Mouse (Mus musculus): ENCODE measurements around the gene Ints1. TPM values are rescaled to one million over a fixed set of nuclear protein-coding genes. Genes with fewer than 3 reads are reported as not detected.

Ints1 gene
- total RNA-seq, 1 experiment, result 164 TPM

DNA sequence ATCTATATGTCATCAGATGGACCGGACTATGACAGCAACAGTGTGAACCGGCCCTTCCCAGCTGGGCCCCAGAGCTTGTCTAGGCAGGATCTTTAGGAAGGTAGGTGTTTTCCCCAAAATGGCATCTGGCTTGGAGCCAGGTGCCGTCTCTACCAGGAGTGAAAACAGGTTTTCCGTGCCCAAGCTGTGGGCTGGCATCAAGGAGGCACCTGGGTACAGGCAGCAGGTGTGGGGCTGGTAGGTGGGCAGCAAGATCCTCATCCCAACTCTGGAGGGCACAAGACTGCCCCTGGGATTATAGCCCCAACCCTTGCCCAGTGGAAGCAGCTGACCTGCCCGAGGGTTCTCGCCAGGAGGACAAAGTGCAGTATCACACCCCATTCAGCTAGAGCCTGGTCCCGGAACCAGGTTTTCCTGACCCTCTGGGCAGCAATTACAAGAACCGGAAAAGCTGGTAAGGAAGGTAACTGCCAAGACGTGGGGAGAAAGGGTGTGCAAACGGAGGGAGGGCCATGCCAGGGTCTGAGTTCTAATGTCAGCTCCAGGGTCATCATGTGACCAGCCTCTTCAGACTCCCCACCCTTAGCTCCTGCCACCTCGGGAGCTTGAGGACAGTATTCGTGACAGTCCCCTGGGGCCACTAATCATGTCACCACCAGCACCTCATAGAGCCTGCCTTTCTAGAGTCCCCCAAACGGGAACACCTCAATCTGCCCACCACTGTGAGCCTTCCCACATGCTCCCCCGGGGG is 37.5 kb downstream of the Ints1 start:
- Histone ChIP-seq H3K27ac (ENCODE audit: insufficient read depth, low read depth, low read length, poor library complexity, severe bottlenecking) (no peak overlapping the region), H3K9ac (ENCODE audit: insufficient read depth, low read depth, low read length, poor library complexity, severe bottlenecking) (no peak overlapping the region), H3K4me1 (ENCODE audit: control insufficient read depth in 2 of 2, insufficient read depth in 2 of 2, low read length in 2 of 2, poor library complexity in 1 of 2) (peaks cover 0 to 5% of the 10 kb centered on the region in 2 experiments; a peak in 2 of 4 replicates), H3K36me3 (ENCODE audit: control insufficient read depth, insufficient read depth, low read length, poor library complexity, severe bottlenecking) (no peaks in the 10 kb centered on the region), H3K4me3 (ENCODE audit: insufficient read depth in 1 of 2, low read depth in 1 of 2, low read length in 2 of 2, poor library complexity in 1 of 2, severe bottlenecking in 1 of 2) (no peak overlapping the region), H3K9me3 (ENCODE audit: control insufficient read depth, insufficient read depth, low read depth, low read length) (no peaks in the 10 kb centered on the region)
- in situ Hi-C loops (cut with MboI; ENCODE audit: low sequenced_read_pairs in 2 of 2, unreplicated experiment in 2 of 2), result no loop called here
- no peak for DNase-seq (ENCODE audit: low read depth, low spot score)
- TF ChIP-seq ZC3H11A (IDR thresholded peaks at IDR 0.05; ENCODE audit: borderline replicate concordance, low read depth, low read length) (no peak), MAFK (IDR thresholded peaks at IDR 0.05; ENCODE audit: insufficient read depth, low read depth, low read length) (no peak), CHD2 (IDR thresholded peaks at IDR 0.05; ENCODE audit: low read depth, low read length) (no peak), ZNF384 (IDR thresholded peaks at IDR 0.05; ENCODE audit: low read depth, low read length) (no peak), HCFC1 (IDR thresholded peaks at IDR 0.05; ENCODE audit: borderline replicate concordance, insufficient read depth, low read length) (no peak)

DNA sequence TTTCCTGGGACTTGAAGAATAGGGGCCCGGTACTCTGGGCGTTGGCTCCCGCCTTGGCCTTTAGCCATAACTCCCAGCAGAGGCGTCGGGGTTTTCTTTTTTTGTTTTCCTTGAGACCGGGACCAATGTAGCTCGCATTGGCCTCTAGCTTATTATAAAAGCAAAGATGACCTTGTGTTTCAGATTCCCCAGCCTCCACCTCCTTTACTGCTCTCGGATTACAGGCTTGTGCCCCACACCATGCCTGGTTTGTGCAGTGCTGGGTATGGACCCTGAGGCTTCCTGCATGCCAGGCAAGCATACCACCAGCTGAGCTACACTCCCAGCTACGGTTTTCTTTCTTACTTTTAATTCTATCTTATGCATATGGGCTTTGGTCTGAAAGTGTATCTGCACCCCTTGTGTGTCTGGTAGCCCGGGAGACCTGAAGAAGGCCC is 39.0 kb downstream of the Ints1 start:
- H3K9ac ChIP-seq (ENCODE audit: insufficient read depth, low read depth, low read length, poor library complexity, severe bottlenecking), result no peak overlapping the region
- in situ Hi-C loops (cut with MboI; ENCODE audit: low sequenced_read_pairs in 2 of 2, unreplicated experiment in 2 of 2), result no loop called here
- H3K4me1 ChIP-seq (ENCODE audit: control insufficient read depth in 2 of 2, insufficient read depth in 2 of 2, low read length in 2 of 2, poor library complexity in 1 of 2), result peaks cover 0 to 5% of the 10 kb centered on the region in 2 experiments; a peak in 2 of 4 replicates
- H3K9me3 ChIP-seq (ENCODE audit: control insufficient read depth, insufficient read depth, low read depth, low read length), result no peaks in the 10 kb centered on the region
- H3K27ac ChIP-seq (ENCODE audit: insufficient read depth, low read depth, low read length, poor library complexity, severe bottlenecking), result no peak overlapping the region
- H3K36me3 ChIP-seq (ENCODE audit: control insufficient read depth, insufficient read depth, low read length, poor library complexity, severe bottlenecking), result no peaks in the 10 kb centered on the region
- TF ChIP-seq ZC3H11A (IDR thresholded peaks at IDR 0.05; ENCODE audit: borderline replicate concordance, low read depth, low read length) (no peak), CHD2 (IDR thresholded peaks at IDR 0.05; ENCODE audit: low read depth, low read length) (no peak), MAFK (IDR thresholded peaks at IDR 0.05; ENCODE audit: insufficient read depth, low read depth, low read length) (no peak)
- no peak for DNase-seq (ENCODE audit: low read depth, low spot score)
- no peak overlapping the region; a peak in 1 of 4 replicates for H3K4me3 ChIP-seq (ENCODE audit: insufficient read depth in 1 of 2, low read depth in 1 of 2, low read length in 2 of 2, poor library complexity in 1 of 2, severe bottlenecking in 1 of 2)

DNA sequence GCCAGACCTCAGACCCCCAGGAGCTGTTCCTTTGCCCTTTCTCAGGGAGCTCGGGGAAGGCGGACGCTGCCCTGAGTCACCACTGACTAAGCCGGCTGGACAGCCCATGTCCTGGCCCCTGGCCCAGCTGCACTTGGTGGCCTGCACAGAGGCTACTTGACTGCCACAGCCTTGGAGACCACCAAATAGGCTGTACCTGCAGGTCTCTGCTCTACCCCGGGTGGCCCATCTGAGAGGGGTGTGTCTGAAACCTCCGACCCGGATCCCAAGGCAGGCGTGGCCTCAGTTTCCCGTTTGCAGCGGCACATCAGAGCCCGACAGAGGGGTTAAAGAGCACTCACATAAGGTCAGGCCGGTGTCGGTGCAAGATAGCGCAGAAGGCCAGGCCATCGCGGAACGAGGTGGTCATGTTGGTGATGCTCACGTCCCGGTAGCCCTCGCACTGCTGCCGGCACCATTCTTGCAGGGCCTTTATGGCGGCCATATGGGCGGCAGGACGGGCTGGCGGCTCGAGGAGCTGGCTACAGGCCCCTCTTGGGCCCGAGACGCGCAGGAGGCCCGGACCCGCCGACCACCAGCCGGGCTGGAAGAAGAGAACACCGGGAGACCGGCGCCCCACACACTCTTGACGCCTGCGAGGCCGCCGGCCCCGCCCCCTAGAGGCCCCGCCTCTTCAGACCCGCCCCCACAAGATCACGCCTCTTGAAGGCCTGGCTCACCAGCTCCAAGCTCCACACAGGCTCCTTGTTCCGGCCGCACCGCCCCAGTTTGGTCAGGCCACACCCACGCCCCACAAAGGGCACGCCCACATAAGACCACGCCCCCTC is 39.6 kb downstream of the Ints1 start, which contains the start of gene Micall2:
Gene Micall2, minus strand, starts transcription at position 660 of the 827 bp plus-strand sequence.
- H3K4me1 ChIP-seq (ENCODE audit: control insufficient read depth in 2 of 2, insufficient read depth in 2 of 2, low read length in 2 of 2, poor library complexity in 1 of 2), result peaks cover 0 to 5% of the 10 kb centered on the region in 2 experiments; a peak in 2 of 4 replicates
- TF ChIP-seq HCFC1 (IDR thresholded peaks at IDR 0.05; ENCODE audit: borderline replicate concordance, insufficient read depth, low read length) (no peak), ZC3H11A (IDR thresholded peaks at IDR 0.05; ENCODE audit: borderline replicate concordance, low read depth, low read length) (no peak), MAFK (IDR thresholded peaks at IDR 0.05; ENCODE audit: insufficient read depth, low read depth, low read length) (no peak)
- H3K36me3 ChIP-seq (ENCODE audit: control insufficient read depth, insufficient read depth, low read length, poor library complexity, severe bottlenecking), result no peaks in the 10 kb centered on the region
- in situ Hi-C loops (cut with MboI; ENCODE audit: low sequenced_read_pairs in 2 of 2, unreplicated experiment in 2 of 2), result no loop called here
- no peak within 1 kb of the TSS for H3K27ac ChIP-seq (ENCODE audit: insufficient read depth, low read depth, low read length, poor library complexity, severe bottlenecking)
- H3K9ac ChIP-seq (ENCODE audit: insufficient read depth, low read depth, low read length, poor library complexity, severe bottlenecking), result 0 out of 2 replicates have a peak within 1 kb of the TSS, but pooled peaks have one; percentile 1
- H3K4me3 ChIP-seq (ENCODE audit: insufficient read depth in 1 of 2, low read depth in 1 of 2, low read length in 2 of 2, poor library complexity in 1 of 2, severe bottlenecking in 1 of 2), result peak within 1 kb of the TSS; percentile 33 to 62
- DNase-seq (ENCODE audit: low read depth, low spot score), result peak; percentile 95
- H3K9me3 ChIP-seq (ENCODE audit: control insufficient read depth, insufficient read depth, low read depth, low read length), result no peaks in the 10 kb centered on the region

DNA sequence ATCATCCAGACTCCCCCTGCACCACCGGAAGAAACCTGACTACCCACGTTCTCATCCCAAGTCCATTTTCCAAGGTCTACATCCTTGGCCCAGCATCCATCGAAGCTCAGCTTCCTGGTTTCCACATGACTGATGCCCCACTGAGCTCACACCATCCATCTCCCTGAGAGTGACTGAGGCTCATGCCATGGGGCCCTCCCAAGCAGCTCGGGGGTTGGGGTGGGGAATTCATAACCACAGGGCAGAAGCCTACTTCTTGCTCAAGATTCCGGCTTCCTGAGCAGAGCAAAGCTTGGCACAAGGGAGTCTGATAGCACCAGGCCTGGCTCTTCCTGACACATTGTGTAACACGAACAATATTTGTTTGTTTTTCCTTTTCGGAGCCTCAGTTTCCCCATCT is 40.7 kb downstream of the Ints1 start:
- Histone ChIP-seq H3K9ac (ENCODE audit: insufficient read depth, low read depth, low read length, poor library complexity, severe bottlenecking) (no peak overlapping the region), H3K27ac (ENCODE audit: insufficient read depth, low read depth, low read length, poor library complexity, severe bottlenecking) (no peak overlapping the region), H3K36me3 (ENCODE audit: control insufficient read depth, insufficient read depth, low read length, poor library complexity, severe bottlenecking) (no peaks in the 10 kb centered on the region), H3K4me1 (ENCODE audit: control insufficient read depth in 2 of 2, insufficient read depth in 2 of 2, low read length in 2 of 2, poor library complexity in 1 of 2) (peaks cover 0 to 5% of the 10 kb centered on the region in 2 experiments; a peak in 2 of 4 replicates), H3K4me3 (ENCODE audit: insufficient read depth in 1 of 2, low read depth in 1 of 2, low read length in 2 of 2, poor library complexity in 1 of 2, severe bottlenecking in 1 of 2) (no peak overlapping the region), H3K9me3 (ENCODE audit: control insufficient read depth, insufficient read depth, low read depth, low read length) (no peaks in the 10 kb centered on the region)
- TF ChIP-seq CHD2 (IDR thresholded peaks at IDR 0.05; ENCODE audit: low read depth, low read length), result no peak
- no peak for TF ChIP-seq MAFK (IDR thresholded peaks at IDR 0.05; ENCODE audit: insufficient read depth, low read depth, low read length)
- TF ChIP-seq ZC3H11A (IDR thresholded peaks at IDR 0.05; ENCODE audit: borderline replicate concordance, low read depth, low read length), result no peak
- TF ChIP-seq ZNF384 (IDR thresholded peaks at IDR 0.05; ENCODE audit: low read depth, low read length), result no peak
- no peak for TF ChIP-seq HCFC1 (IDR thresholded peaks at IDR 0.05; ENCODE audit: borderline replicate concordance, insufficient read depth, low read length)
- in situ Hi-C loops (cut with MboI; ENCODE audit: low sequenced_read_pairs in 2 of 2, unreplicated experiment in 2 of 2), result no loop called here
- no peak for DNase-seq (ENCODE audit: low read depth, low spot score)

Measured in ES-E14 (cell line).